Mouse (Mus musculus): Measurements from ENCODE around the gene Enox2. TPM values are rescaled to one million over a fixed set of nuclear protein-coding genes. Genes with fewer than 3 reads are reported as not detected.

Gene Enox2
- 4.5 and 5.8 TPM in 2 replicates for polyA plus RNA-seq (2016; fragmentation: Nextera tagmentation; extraction: Ambion mirVana)

DNA sequence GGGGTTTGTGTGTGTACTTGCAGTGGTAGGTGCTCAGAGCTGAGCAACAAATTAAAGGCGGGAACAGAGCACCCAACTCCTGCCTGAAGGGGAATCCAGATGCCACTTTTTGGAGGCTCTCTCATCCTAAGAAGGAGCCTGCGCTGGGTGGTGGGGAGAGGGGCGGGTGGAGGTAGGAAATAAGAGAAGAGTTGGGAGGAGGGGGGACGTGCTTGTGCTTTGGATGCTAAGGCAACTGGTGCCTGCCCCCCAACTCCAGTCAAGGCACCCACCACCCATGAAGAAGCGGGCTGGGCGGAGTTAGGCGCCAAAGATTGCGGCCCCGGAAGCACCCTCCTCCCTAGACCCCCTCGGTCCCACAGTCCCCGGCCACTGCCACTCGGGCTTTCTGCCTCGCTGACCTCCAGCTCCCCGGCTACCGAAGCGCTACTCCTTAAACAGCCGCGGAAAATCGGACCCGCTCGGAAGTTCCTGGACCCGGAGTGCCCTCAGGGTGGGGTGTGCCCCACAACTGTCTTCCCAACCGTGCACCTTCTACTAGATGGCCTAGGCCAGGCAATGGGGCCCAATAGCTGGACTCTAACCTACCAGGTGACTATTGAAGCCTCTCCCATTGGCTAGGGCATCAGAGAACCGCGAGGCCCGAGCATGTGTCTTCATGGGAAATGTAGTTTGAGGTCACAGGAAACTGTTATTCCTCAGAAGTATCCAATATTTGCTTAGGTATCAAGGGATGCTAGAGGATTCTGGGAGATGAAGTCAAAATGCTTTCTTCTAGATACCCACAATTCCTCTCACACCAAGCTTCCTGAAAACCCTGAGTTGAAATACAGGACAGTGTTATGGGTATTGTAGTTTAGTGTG is at the start of gene Enox2:
Gene Enox2, minus strand, starts transcription at position 560 of the 864 bp plus-strand sequence.
- H3K4me1 ChIP-seq = no peaks in the 10 kb centered on the region
- H3K9me3 ChIP-seq = no peaks in the 10 kb centered on the region
- peak within 1 kb of the TSS; percentile 75; the same call in 1 of the 2 replicates for H3K27ac ChIP-seq
- WGBS = 23% methylated on average over 22 of the region's 26 CpGs
- H3K4me3 ChIP-seq = peak within 1 kb of the TSS; percentile 46
- ATAC-seq (ENCODE audit: insufficient number of reproducible peaks, insufficient read depth, low FRiP score, low TSS enrichment) = peak; percentile 100
- peak within 1 kb of the TSS; percentile 53 for H3K9ac ChIP-seq
- no peaks in the 10 kb centered on the region for H3K27me3 ChIP-seq
- peak within 1 kb of the TSS; percentile 46 for H3K4me2 ChIP-seq (replicated peaks)
- no peaks in the 10 kb centered on the region for H3K36me3 ChIP-seq

DNA sequence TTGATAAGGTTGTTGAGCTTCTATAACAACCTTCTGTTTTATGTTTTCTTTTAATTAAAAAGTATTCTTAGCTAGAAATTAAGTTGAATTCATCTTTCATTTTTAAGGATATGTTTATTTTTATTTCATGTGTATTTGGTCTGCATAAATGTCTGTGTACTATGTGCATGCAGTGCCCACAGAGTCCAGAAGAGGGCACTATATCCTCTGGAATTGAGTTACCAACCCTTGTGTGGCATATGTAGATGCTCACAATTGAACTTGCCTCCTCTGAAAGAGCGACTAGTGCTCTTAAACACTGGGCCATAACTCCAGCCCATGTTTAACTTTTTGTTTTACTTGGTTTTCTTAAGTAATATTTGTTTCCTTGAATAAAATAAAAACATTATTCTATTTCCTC is 21.4 kb upstream of the Enox2 start:
- Histone ChIP-seq H3K4me3 (no peak overlapping the region), H3K9me3 (no peaks in the 10 kb centered on the region), H3K27me3 (no peaks in the 10 kb centered on the region), H3K36me3 (no peaks in the 10 kb centered on the region), H3K4me1 (no peaks in the 10 kb centered on the region), H3K27ac (no peak overlapping the region), H3K4me2 (replicated peaks) (no peak overlapping the region), H3K9ac (no peak overlapping the region)
- ATAC-seq (ENCODE audit: insufficient number of reproducible peaks, insufficient read depth, low FRiP score, low TSS enrichment) = no peak
- WGBS = 41% methylated on average over 1 of the region's 1 CpGs

GRCm38 (mm10) chrX:49306659-49307058 is 18.6 kb upstream of the Enox2 start:
- Histone ChIP-seq H3K4me3 (no peak overlapping the region), H3K4me2 (replicated peaks) (no peak overlapping the region), H3K27ac (no peak overlapping the region), H3K9ac (no peak overlapping the region), H3K27me3 (no peaks in the 10 kb centered on the region), H3K4me1 (no peaks in the 10 kb centered on the region), H3K36me3 (no peaks in the 10 kb centered on the region), H3K9me3 (no peaks in the 10 kb centered on the region)
- no peak for ATAC-seq (ENCODE audit: insufficient number of reproducible peaks, insufficient read depth, low FRiP score, low TSS enrichment)
- WGBS = 15% methylated on average over 5 of the region's 5 CpGs

DNA sequence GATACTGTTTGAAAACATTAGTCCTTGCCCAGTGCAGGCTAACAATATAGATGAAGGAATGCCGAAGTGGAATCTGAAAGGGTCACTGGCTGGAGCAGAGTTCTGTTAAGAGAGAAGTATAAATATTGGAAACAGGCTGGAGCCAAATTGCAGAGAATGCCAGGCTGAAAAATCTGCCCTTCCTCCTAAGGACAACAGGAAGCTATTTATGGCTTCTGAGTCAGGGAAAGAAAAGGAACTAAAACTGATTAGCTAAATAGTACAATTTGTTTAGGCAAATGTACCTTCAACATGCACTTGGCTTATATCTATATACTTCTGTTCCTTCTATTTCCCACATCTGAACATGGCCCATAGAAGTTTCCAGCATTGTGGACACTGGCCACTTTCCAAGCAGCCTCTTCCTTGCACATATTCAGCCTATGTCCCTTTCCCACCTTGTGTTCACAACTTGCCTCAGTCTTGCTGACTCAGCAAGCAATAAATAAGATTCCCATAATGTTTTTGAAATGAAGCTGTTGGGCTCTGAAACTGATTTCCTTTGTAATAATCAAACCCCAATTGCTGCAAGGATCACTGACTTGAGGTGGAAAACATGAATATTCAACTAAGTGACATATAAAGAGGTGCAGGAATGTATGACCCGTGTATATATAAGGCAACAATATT is 8.0 kb downstream of the Enox2 start:
- WGBS = 79% methylated on average over 2 of the region's 2 CpGs
- Histone ChIP-seq H3K4me2 (replicated peaks) (no peak overlapping the region), H3K27ac (no peak overlapping the region), H3K9me3 (no peaks in the 10 kb centered on the region), H3K4me3 (no peak overlapping the region), H3K36me3 (no peaks in the 10 kb centered on the region), H3K27me3 (no peaks in the 10 kb centered on the region), H3K9ac (no peak overlapping the region), H3K4me1 (no peaks in the 10 kb centered on the region)
- no peak for ATAC-seq (ENCODE audit: insufficient number of reproducible peaks, insufficient read depth, low FRiP score, low TSS enrichment)

GRCm38 (mm10) chrX:49273487-49274042 is 14.5 kb downstream of the Enox2 start:
- Histone ChIP-seq H3K4me3 (no peak overlapping the region), H3K27ac (no peak overlapping the region), H3K9ac (no peak overlapping the region), H3K4me1 (no peaks in the 10 kb centered on the region), H3K36me3 (no peaks in the 10 kb centered on the region), H3K9me3 (no peaks in the 10 kb centered on the region), H3K4me2 (replicated peaks) (no peak overlapping the region), H3K27me3 (no peaks in the 10 kb centered on the region)
- 65% methylated on average over 12 of the region's 12 CpGs for WGBS
- no peak for ATAC-seq (ENCODE audit: insufficient number of reproducible peaks, insufficient read depth, low FRiP score, low TSS enrichment)

DNA sequence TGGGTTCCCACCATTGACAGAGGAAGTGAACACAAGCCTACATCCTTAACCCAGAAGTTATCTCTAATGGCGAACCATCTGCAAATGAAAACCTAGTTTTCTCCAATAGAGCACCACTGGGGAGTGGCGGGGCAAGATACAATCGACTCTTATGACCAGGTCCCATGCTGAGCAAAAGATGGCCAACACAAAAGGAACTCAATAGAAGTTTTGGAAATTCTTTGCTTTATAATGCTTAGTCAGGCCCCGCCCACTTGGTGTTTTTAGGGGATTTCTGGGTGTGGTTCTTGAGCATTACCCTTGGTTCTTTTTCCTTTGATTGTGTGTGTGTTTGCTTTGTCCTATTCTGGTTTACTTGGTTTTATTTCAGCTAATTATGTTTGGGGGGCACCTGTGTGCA is 37.2 kb downstream of the Enox2 start:
- no peak overlapping the region for H3K4me2 ChIP-seq (replicated peaks)
- H3K27me3 ChIP-seq = no peaks in the 10 kb centered on the region
- 86% methylated on average over 4 of the region's 4 CpGs for WGBS
- H3K36me3 ChIP-seq = no peaks in the 10 kb centered on the region
- ATAC-seq (ENCODE audit: insufficient number of reproducible peaks, insufficient read depth, low FRiP score, low TSS enrichment) = no peak
- no peak overlapping the region for H3K4me3 ChIP-seq
- no peaks in the 10 kb centered on the region for H3K9me3 ChIP-seq
- no peak overlapping the region for H3K27ac ChIP-seq
- no peaks in the 10 kb centered on the region for H3K4me1 ChIP-seq
- no peak overlapping the region for H3K9ac ChIP-seq

DNA sequence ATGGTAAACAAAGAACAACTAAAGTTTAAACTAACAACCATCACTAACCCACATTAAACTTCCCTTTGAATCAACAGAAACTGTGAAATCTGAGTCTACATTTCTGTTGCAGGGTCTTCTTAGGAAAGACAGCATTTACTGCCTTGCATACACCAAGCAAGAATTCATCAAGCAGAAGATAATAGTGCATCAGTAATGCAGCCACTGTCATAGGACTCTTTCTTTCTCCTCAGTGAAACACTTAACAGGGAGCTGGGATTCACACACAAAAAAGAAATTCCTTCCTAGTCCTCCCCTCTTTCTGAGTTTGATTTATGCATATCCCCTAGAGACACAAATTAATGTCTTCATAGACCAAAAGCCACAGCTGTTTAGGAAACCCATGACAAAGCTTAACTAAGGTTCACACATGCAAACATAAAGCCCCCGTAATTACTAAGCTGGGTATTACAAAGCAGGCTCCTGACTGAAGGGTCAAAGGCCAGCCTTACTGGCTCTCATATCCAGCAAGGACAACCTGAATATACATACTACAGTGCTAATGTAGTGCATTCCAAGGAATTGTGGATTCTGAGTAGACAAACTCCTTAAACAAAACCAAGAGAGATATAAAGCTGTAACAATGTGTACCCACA is 62.1 kb downstream of the Enox2 start:
- H3K4me1 ChIP-seq = no peaks in the 10 kb centered on the region
- H3K9me3 ChIP-seq = no peaks in the 10 kb centered on the region
- H3K27ac ChIP-seq = no peak overlapping the region
- H3K9ac ChIP-seq = no peak overlapping the region
- WGBS = 44% methylated on average over 1 of the region's 1 CpGs
- no peaks in the 10 kb centered on the region for H3K27me3 ChIP-seq
- no peaks in the 10 kb centered on the region for H3K36me3 ChIP-seq
- ATAC-seq (ENCODE audit: insufficient number of reproducible peaks, insufficient read depth, low FRiP score, low TSS enrichment) = no peak
- no peak overlapping the region for H3K4me2 ChIP-seq (replicated peaks)
- H3K4me3 ChIP-seq = no peak overlapping the region

GRCm38 (mm10) chrX:49216422-49216821 is 71.6 kb downstream of the Enox2 start:
- 77% methylated on average over 3 of the region's 3 CpGs for WGBS
- ATAC-seq (ENCODE audit: insufficient number of reproducible peaks, insufficient read depth, low FRiP score, low TSS enrichment) = no peak
- Histone ChIP-seq H3K4me1 (no peaks in the 10 kb centered on the region), H3K9me3 (no peaks in the 10 kb centered on the region), H3K4me3 (no peak overlapping the region), H3K27me3 (no peaks in the 10 kb centered on the region), H3K36me3 (no peaks in the 10 kb centered on the region), H3K27ac (no peak overlapping the region), H3K9ac (no peak overlapping the region), H3K4me2 (replicated peaks) (no peak overlapping the region)

DNA sequence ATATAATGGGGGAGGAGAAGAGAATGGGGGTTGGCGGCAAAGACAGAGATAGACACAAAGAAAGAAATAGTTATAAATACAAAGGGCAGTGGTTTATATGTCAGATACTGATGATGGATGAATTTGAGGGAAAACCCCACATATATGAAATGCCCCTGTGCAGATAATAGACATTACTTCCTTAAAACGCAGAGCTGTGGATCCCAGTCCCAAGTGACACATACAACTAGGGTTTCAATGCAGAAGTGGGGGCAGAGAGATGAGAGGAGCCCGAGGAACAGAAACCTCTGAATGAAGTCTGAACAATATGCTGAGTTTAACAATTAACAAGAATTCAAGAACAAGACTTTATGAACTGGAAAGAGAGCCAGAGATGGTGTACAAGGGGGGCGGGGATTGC is 91.7 kb downstream of the Enox2 start:
- Histone ChIP-seq H3K4me3 (no peak overlapping the region), H3K9me3 (no peaks in the 10 kb centered on the region), H3K4me2 (replicated peaks) (no peak overlapping the region), H3K27me3 (no peaks in the 10 kb centered on the region), H3K4me1 (no peaks in the 10 kb centered on the region), H3K9ac (no peak overlapping the region), H3K36me3 (no peaks in the 10 kb centered on the region), H3K27ac (no peak overlapping the region)
- no peak for ATAC-seq (ENCODE audit: insufficient number of reproducible peaks, insufficient read depth, low FRiP score, low TSS enrichment)
- 81% methylated on average over 4 of the region's 4 CpGs for WGBS

DNA sequence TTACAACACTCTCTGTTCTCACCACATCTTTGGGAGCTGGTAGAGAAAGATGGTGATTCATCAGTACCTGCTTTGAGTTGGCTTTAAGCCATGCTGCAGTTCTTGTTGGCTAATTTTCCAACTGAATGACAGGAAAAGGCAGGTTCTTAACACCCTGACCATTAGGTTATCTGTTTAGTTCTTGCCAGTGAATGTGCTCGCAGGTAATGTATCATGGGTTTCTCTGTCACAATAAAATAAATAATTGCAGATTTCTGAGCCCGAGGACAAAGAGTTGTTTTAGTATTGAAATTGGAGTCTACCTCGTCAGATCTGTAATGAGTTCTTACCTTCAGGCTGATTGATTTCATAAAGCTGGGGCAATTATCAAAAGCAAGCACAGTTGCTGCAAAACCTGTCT is 106.9 kb downstream of the Enox2 start:
- H3K4me3 ChIP-seq = no peak overlapping the region
- H3K4me2 ChIP-seq (replicated peaks) = no peak overlapping the region
- no peak overlapping the region for H3K9ac ChIP-seq
- no peak for ATAC-seq (ENCODE audit: insufficient number of reproducible peaks, insufficient read depth, low FRiP score, low TSS enrichment)
- H3K4me1 ChIP-seq = no peaks in the 10 kb centered on the region
- H3K9me3 ChIP-seq = no peaks in the 10 kb centered on the region
- H3K27ac ChIP-seq = no peak overlapping the region
- H3K27me3 ChIP-seq = no peaks in the 10 kb centered on the region
- H3K36me3 ChIP-seq = no peaks in the 10 kb centered on the region
- WGBS = 74% methylated on average over 3 of the region's 3 CpGs

DNA sequence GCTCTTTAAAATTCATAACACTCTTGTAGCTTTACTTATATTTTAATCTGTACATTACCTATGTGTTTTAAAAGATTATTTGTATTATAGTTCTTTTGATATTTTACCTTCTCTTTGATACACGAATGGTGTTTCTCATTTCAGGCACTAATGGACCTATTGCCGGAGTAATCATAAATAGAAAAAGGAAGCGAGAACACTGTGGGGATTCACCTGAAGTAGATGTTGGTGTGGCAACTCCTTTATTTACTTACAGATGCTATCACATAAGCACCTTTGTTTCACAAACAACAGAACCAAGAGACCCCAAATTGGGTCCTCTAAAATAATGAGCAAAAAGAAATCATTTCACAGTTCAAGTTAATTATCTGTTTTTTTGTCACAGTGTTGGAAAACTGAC is 109.4 kb downstream of the Enox2 start:
- Histone ChIP-seq H3K27me3 (no peaks in the 10 kb centered on the region), H3K9ac (no peak overlapping the region), H3K9me3 (no peaks in the 10 kb centered on the region), H3K36me3 (no peaks in the 10 kb centered on the region), H3K27ac (no peak overlapping the region), H3K4me3 (no peak overlapping the region), H3K4me2 (replicated peaks) (no peak overlapping the region), H3K4me1 (no peaks in the 10 kb centered on the region)
- ATAC-seq (ENCODE audit: insufficient number of reproducible peaks, insufficient read depth, low FRiP score, low TSS enrichment) = no peak
- 87% methylated on average over 3 of the region's 3 CpGs for WGBS

Data from embryonic facial prominence, embryonic 12.5 days (tissue).